Mouse (Mus musculus) layer of hippocampus, postnatal 14 days (tissue): ENCODE data around the gene Cdkl3. TPM values are rescaled to one million over a fixed set of nuclear protein-coding genes. Genes with fewer than 3 reads are reported as not detected.

Experiments
- DNase-seq, 2 experiments: peaks; one replicate each; pipeline ENCODE4 v3.0.0; 2021 to 2022; ENCODE audit warnings: low spot score in 2 of 2, mixed read lengths in 1 of 2
- long read RNA-seq, 2 experiments: library from polyadenylated mRNA; stranded (forward); transcript quantifications; one replicate each; pipeline ENCODE4 v2.0.0; 2021
- total RNA-seq, 2 experiments: library from RNA; stranded (reverse); gene quantifications; 2 replicates each; pipeline ENCODE4 v1.2.3; 2021

Gene Cdkl3
- 10 to 100 TPM; 20.4 to 20.8 TPM for total RNA-seq
- long read RNA-seq, experiment 1, partial matches to known transcripts, result 1 of 13 reads
- long read RNA-seq, experiment 1, other reads (novel, unspliced or antisense), result 11 of 13 reads
- long read RNA-seq, experiment 2, partial matches to known transcripts, result 4 of 14 reads
- long read RNA-seq, experiment 2, other reads (novel, unspliced or antisense), result 9 of 14 reads

DNA sequence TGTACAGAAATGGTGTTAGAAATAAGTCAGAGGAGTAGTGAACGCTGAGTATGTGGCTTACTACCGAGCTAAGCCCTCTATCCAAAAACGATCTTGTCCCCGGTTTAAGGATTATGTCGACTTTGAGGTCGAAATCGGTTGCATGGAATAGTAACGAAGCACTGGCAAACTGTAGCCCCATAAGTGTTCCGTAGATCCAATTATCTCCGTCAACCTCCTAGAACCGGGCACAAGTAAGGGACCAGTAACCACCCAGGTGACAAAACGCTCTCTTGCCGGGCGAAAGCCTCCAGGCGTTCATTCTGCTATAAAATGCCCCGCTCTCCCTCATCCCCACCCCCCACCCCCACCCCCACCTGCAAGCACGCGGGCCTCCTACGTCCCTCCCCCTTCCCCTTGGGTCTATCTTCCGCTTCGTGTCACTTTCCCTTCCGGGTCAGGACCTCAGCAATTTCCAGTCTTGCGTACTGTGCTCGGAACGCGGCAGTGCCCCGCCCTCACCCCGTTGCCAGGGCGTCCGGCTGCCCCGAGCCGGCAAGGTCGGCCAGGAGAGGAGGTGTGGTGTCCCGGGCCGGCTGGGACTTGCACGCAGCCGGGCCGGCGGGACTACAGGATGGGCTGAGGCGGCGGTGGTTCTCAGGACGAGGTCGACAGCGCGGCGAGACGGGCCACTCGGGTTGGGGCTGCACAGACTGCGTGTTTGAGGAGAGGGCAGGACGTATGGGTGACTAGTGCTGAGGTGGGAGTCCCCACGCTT is at the start of gene Cdkl3:
Gene Cdkl3, plus strand, starts transcription at position 450 of the 757 bp plus-strand sequence.
- peak; percentile 83 to 92 for DNase-seq

DNA sequence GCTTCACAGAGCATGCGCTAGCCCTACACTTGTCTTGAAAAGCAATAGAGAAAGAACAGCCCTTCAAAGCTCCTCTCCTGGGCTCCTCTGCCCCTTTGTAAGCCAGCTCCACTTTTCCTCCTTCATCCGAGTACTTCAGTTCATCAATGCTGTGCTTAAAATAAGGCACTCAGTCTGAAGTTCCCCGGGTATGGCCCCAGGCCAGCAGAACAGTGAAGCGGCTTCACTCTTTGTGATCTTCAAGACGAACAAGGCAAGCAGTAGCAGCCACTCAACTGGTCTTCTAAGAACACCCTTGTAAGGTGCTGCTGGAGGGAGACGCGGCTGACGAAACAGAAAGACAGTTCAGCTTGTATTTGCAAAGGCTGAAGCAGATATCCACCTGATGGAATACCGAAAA is 47.9 kb upstream of the Cdkl3 start:
- no peak for DNase-seq

GRCm38 (mm10) chr11:51957760-51958159 is 46.3 kb upstream of the Cdkl3 start:
- DNase-seq, result no peak

- no peak for DNase-seq
These were observed 44.5 kb upstream of the Cdkl3 start for GRCm38 (mm10) chr11:51959511-51959910.

DNA sequence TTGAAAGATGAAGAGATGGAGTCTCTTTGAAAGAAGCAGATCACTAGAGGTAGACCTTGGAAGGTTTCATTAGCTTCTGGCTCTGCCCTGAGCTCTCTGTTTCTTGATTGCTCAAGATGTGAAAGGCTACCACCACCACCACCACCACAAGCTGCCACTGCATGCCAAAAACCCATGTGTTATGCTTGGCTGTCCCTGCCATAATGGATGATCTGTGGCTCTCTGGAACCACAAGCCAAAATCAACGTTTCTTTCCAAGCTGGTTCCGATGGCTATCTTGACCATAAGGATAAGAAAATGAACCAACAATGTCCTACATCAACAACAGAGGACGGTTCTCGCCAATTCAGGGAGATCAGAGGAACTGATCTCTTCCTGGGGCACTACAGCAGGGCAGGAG is 44.0 kb upstream of the Cdkl3 start:
- no peak for DNase-seq

DNA sequence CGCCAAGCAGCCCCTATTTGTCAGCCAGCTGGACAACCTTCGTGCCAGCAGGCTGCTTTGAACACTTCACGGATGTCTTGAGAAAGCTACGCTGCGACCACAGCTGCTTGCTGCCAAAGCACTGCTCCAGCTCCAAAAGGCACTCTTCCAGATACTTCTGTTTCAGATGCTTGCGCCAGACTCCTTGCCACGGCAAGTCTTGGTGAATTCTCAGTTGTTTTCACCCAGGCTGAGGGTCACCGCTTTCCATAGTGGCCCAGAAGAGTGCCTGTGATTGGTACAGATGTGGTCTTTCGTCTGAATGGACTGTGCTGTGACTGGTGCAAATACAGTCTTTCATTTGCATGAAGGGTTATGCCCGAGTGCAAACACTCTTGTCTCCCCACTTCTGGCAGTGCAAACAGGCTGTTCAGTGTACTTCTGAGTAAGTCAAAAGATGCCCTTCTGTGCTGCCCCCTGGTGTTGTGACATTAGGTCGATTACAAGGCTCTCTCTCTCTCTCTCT is 43.0 kb upstream of the Cdkl3 start:
- peak; percentile 31 to 65 for DNase-seq

DNA sequence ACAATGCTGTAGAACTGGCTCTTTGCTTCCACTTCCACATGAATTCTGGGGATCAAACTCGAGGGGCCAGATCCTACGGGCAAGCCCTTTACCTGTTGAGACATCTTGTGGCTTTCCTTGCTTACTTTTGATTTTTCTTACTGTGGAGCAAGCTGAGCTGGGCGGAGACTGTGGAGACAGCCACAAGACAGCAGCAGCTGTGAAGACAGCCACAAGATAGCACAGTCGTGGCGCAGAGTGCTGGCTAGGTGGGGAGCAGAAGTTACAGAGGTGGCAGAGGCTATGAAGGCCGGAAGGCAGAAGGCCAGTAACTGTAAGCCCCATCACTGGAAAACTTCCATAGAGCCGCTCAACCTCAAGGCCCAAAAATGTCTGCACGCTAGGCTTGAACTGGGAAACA is 42.3 kb upstream of the Cdkl3 start:
- DNase-seq, result no peak

DNA sequence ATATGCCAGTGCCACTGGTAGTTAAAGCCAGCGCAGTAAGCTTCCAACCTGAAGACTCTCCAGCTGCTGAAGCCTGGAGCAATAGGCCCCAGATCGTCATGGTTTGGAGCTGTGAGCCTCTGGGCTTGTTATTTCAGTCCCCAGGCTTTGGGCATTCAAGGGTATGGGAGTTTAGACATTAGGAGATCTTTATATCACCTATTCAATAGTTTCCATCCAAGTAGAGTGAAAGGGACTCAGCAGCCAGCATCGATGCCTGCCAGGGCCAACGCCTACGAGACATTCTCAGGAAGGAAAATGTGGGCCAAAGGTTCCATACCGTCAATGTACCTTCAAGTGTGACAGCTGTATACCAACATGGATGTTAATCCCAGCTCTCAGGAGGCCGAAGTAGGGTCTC is 41.7 kb upstream of the Cdkl3 start:
- DNase-seq, result no peak

DNA sequence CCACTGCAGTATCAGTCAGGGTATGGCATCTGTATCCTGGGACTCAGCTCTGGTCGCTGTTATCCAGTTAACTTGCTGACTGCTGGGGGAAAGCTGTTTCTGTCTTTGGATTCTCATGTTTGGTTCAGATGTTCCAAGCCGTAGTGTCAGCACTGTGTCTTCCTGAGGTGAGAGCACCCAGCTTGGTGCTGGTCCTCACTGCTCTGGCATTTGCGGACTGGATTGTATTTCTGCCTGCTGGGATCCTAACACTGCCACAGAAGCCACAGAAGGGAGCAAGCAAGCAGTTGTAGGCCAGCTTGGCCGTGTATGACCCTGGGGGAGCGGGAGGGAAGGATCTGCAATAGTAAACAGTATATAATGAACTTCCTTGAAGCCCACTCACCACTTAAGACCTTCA is 37.4 kb upstream of the Cdkl3 start:
- no peak for DNase-seq

- DNase-seq, result peak; percentile 96 to 97
These were observed 36.3 kb upstream of the Cdkl3 start, which contains the start of gene Cdkn2aipnl for GRCm38 (mm10) chr11:51967443-51968401. Gene Cdkn2aipnl (plus strand): TSS chr11:51967661.

DNA sequence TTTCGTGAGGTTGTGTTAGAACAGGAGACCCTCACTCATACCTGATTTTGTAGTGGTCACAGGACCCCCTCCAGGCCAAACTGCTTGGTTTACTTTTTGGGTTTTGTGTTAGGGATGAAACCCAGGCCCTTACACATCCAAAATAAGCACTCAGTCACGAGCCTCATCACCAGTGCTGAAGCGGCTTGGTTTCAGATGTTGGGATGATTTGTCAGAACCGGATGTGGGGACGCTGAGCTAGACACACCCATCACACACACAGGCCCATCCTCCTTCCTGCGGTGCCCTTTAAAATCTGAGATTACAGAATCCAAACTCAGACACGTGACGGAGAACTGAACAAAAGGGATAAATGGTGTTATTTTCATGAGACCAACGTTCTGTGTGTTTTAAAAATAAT is 35.1 kb upstream of the Cdkl3 start:
- no peak for DNase-seq

GRCm38 (mm10) chr11:51969511-51969910 is 34.5 kb upstream of the Cdkl3 start:
- DNase-seq, result no peak

DNA sequence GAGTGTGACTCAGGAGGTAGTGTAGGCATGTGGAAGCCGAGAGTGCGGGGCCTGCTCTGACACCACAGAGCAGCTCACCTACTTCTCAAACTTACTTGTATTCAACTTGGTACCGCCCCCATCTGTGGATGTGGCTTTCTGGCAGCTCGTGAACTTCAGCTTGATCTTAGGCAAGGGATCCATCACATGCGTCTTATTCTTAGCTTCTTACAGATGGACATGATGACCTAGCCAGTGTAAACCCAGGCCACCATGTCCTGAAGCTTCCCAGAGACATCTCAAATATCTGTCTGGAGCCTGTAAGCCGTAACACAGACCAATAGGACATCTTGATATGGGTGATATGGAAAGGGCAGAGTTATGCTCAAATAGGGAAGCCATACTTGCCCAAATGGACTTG is 32.4 kb upstream of the Cdkl3 start:
- DNase-seq, result no peak

GRCm38 (mm10) chr11:51999611-52000289 is 4.3 kb upstream of the Cdkl3 start:
- peak in 1 of 2 experiments; percentile 40 for DNase-seq

- peak; percentile 95 to 97 for DNase-seq
These were observed 3.6 kb upstream of the Cdkl3 start, which contains the start of gene Ube2b for GRCm38 (mm10) chr11:52000290-52000962. Gene Ube2b (minus strand): TSS chr11:52000762.

- no peak for DNase-seq
These were observed 2.7 kb upstream of the Cdkl3 start for GRCm38 (mm10) chr11:52001341-52001740.

DNA sequence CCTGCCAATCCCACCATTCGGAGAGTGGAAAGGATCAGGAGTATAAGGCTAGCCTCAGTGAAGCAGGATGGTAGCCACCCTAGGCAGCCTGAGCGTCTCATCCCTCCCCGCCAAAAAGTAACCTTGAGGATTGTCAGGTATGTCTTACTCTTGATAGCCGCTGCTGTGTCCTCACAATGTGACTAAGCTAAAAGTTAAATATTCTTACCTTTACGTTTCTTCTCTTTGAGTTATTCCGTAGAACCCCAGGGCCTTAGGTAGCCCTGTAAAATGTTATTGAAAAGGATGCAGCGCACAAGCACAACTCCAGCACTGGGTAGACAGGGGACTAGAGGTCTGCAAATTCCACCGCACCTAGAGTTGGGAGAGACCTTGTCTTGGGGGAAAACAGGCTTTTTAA is 2.2 kb upstream of the Cdkl3 start:
- no peak for DNase-seq

- no peak for DNase-seq
These were observed 1.0 kb upstream of the Cdkl3 start for GRCm38 (mm10) chr11:52002842-52003504.

DNA sequence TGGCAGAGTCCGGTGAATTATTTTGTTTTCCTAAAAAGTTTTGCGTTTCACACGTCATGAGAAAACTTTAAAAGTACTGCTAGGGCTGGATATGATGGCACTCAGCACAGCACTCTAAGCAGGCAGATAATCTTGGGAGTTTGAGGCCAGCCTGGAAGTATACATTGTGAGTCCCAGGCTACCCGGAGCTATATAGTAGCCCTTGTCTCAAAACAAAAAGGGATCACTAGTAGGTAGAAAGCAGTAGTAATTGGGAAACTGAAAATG is 583 bp upstream of the Cdkl3 start:
- no peak for DNase-seq

DNA sequence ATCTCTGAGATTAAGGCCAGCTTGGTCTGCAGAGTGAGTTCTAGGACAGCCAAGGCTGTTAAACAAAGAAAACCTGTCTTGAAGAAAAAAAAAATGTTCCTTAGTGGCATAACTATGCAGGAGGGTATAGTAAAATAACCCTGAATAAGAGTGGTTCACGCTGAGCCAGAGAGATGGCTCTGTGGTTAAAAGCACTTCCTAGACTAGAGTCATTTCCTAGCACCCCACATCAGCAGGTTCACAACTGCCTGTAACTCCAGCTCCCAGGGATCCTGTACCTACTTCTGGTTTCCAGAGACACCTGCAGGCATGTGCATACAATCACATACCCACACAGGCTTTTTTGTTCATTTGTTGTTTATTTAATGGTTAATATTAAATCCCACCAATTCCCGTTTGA is 1.6 kb downstream of the Cdkl3 start:
- DNase-seq, result no peak
